Mouse (Mus musculus) midbrain, embryonic 12.5 days (tissue): Measurements from ENCODE around the gene Rpl3l. TPM values are rescaled to one million over a fixed set of nuclear protein-coding genes. Genes with fewer than 3 reads are reported as not detected.
A peak's percentile ranks its signal among the peaks of the same experiment; 100 is the strongest.
"Not testable (repeated sequence)": the region's sequence is repeated elsewhere in the genome, so short reads cannot be mapped to it uniquely, and the experiment has no call there.

ENCODE experiments used
- ATAC-seq: fragments of 200-750 bp; cut with Nextera tagmentation; 2 replicates; pipeline ENCODE4 v1.8.0; 2017; ENCODE audit warnings: low read depth, moderate TSS enrichment, moderate library complexity; ENCODE audit not compliant: low FRiP score
- H3K27ac ChIP-seq: fragments of 300-500 bp; sonication (generic); replicated peaks from 2 replicates; pipeline ENCODE4 v1.5.1; 2016; ENCODE audit warnings: mild to moderate bottlenecking
- H3K27me3 ChIP-seq: fragments of 300-500 bp; sonication (generic); 2 replicates; pipeline ENCODE4 v1.6.1; 2016; ENCODE audit warnings: mild to moderate bottlenecking
- H3K36me3 ChIP-seq: fragments of 300-500 bp; sonication (generic); 2 replicates; pipeline ENCODE4 v1.6.1; 2016
- H3K4me1 ChIP-seq: fragments of 300-500 bp; sonication (generic); 2 replicates; pipeline ENCODE4 v1.6.1; 2016
- H3K4me2 ChIP-seq: fragments of 300-500 bp; sonication (generic); replicated peaks from 2 replicates; pipeline ENCODE4 v1.6.1; 2016; ENCODE audit warnings: mild to moderate bottlenecking, moderate library complexity
- H3K4me3 ChIP-seq: fragments of 300-500 bp; sonication (generic); 2 replicates; pipeline ENCODE4 v1.5.1; 2016; ENCODE audit warnings: mild to moderate bottlenecking
- H3K9ac ChIP-seq: fragments of 300-500 bp; sonication (generic); replicated peaks from 2 replicates; pipeline ENCODE4 v1.6.1; 2016; ENCODE audit warnings: mild to moderate bottlenecking, moderate library complexity
- H3K9me3 ChIP-seq: fragments of 300-500 bp; sonication (generic); 2 replicates; pipeline ENCODE4 v1.6.1; 2016; ENCODE audit warnings: mild to moderate bottlenecking
- WGBS: fragments of 180-500 bp; shearing (Covaris S2); methylation state at CpG from one replicate; pipeline ENCODE4 v1.1.7; 2016; 5-methylcytosine and 5-hydroxymethylcytosine counted together
- polyA plus RNA-seq: library from polyadenylated mRNA; unstranded; fragments of >200 nt; fragmentation: Nextera tagmentation; extraction: Ambion mirVana; gene quantifications from 2 replicates; pipeline ENCODE4 v1.2.1, GENCODE M21; 2016

Rpl3l gene
- polyA plus RNA-seq, 1 experiment from 2014 or later, result not detected

DNA sequence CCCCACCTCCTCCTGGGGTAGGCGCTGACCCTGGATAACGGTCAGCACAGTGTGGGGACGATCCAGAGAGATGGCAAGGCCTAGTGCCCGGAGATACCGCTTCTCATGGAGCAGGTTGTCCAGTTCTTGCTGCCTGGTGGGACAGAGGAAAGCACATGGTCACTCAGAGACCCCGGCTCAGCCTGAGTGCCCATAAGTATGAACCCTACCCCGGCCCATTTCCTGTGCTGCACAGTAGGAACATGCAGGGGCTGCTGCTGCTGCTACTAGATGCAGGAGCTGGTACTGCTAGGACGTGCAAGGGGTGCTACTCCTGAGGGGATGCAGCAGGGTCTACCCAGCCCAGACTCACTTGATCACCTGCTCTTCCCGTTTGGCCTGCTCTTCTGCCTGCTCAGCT, 26.4 kb upstream of the Rpl3l start:
- H3K4me2 ChIP-seq, result no peak overlapping the region
- ATAC-seq, result no peak
- WGBS, result 90% methylated on average over 9 of the region's 9 CpGs
- H3K4me3 ChIP-seq, result no peak overlapping the region
- H3K27me3 ChIP-seq, result peaks cover 8% of the 10 kb centered on the region
- no peak overlapping the region; the same call in 1 of the 2 replicates for H3K9ac ChIP-seq
- H3K9me3 ChIP-seq, result no peaks in the 10 kb centered on the region
- H3K4me1 ChIP-seq, result peaks cover 12% of the 10 kb centered on the region
- H3K27ac ChIP-seq, result no peak overlapping the region
- H3K36me3 ChIP-seq, result peaks cover 58% of the 10 kb centered on the region

DNA sequence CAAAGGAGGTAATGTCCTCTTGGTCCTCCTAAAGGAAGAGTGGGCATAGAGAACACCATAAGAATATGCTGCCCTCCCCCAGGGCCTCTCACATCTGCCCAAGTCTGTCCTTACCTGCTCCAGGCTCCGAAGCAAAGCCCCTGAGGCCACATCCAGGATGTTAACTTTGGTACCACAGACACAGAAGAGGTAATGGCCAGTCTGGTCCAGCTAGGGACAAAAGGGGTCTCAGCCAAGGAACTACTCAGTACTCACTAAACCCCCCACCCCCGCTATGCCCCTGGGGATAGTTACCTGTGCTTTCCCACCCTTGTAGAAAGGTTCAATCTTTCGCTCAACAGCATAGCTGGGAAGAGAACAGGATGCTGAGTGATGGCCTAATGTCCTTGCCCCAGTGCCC, 21.8 kb upstream of the Rpl3l start:
- Histone ChIP-seq H3K4me1 (peaks cover 16% of the 10 kb centered on the region), H3K9ac (no peak overlapping the region), H3K4me2 (0 out of 2 replicates have a peak overlapping the region, but pooled peaks have one; percentile 80)

DNA sequence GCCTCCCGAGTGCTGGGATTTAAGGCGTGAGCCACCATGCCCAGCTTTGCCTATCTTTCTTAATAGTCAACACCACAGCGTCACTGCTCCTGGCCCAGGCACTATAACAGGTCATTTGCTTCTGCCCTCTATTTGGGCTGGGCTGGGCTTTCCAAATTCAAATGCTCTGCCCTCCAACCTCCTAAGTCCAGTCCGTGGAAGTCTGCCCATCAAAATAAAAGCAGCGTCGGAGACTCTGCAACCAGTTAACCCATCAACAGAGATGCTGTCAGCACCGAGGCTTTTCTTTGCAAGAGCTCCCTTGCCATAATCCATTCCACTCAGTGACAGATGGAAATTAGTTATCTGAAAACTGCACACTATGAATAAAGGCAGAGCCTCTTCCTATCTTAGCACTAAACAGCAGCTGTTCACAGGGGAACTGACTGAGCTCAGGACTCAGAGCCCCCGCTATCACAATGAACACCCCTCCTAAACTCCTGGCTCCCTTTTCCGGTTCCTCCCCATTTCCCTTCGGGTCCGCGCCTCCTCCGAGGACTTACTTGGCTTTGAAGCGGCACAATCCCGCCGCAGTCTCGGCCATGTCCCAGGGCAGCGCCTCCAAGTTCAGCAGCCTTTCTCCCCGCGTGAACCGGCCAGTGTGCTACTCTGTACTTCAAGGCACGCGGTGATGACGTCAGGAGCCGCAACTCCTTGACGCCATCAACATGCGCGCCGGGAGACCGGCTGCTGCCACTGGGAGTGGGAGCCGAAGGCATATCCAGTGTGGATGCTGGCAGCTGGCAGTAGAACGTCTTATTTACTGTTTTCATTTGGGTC, 20.4 kb upstream of the Rpl3l start, which contains the start of gene Tbl3:
TSS of gene Tbl3 (minus strand) at position 679 of the 819 bp plus-strand sequence.
- peak; percentile 92 for ATAC-seq
- WGBS, result 4% methylated on average over 32 of the region's 32 CpGs
- peak within 1 kb of the TSS; percentile 77 for H3K27ac ChIP-seq
- peak within 1 kb of the TSS; percentile 71 for H3K9ac ChIP-seq
- H3K27me3 ChIP-seq, result no peaks in the 10 kb centered on the region
- peaks cover 30% of the 10 kb centered on the region for H3K36me3 ChIP-seq
- no peaks in the 10 kb centered on the region for H3K9me3 ChIP-seq
- H3K4me3 ChIP-seq, result peak within 1 kb of the TSS; percentile 80
- H3K4me2 ChIP-seq, result peak within 1 kb of the TSS; percentile 80
- H3K4me1 ChIP-seq, result peaks cover 16% of the 10 kb centered on the region

More for the DNA sequence above, 21.8 kb upstream of the Rpl3l start:
- Histone ChIP-seq H3K27me3 (no peaks in the 10 kb centered on the region), H3K4me3 (0 out of 2 replicates have a peak overlapping the region, but pooled peaks have one; percentile 7), H3K27ac (no peak overlapping the region), H3K36me3 (peaks cover 44% of the 10 kb centered on the region), H3K9me3 (no peaks in the 10 kb centered on the region)
- WGBS, result 95% methylated on average over 3 of the region's 3 CpGs
- ATAC-seq, result no peak

DNA sequence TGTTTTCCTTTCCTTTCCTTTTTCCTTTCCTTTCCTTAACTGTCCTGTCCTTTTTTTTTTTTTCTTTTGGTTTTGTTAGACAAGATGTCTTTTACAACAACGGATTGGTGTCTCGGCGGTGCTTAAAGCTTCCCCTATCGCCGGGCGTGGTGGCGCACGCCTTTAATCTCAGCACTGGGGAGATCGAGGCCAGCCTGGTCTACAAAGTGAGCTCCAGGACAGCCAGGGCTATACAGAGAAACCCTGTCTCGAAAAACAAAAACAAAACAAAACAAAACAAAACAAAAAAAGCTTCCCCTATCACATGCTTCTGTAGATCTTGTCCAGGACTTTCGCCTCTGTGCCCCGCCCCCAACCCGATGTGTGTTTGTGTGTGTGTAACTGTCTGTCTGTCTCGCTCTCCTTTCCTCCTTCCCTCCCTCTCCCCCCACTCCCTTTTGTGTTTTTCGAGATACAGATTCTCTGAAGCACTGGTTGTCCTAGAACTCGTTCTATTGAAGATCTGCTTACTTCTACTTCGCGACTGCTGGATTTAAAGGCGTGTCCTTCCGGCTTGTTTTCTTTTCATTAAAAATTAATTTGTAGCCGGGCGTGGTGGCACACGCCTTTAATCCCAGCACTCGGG, 19.7 kb upstream of the Rpl3l start:
- Histone ChIP-seq H3K27me3 (no peaks in the 10 kb centered on the region), H3K27ac (peak overlapping the region; percentile 77), H3K36me3 (peaks cover 24% of the 10 kb centered on the region), H3K4me1 (peaks cover 16% of the 10 kb centered on the region), H3K9me3 (no peaks in the 10 kb centered on the region), H3K4me2 (peak overlapping the region; percentile 80), H3K4me3 (peak overlapping the region; percentile 80), H3K9ac (peak overlapping the region; percentile 71)
- 8% methylated on average over 24 of the region's 24 CpGs for WGBS
- peak; percentile 68; the same call in 1 of the 2 replicates for ATAC-seq

DNA sequence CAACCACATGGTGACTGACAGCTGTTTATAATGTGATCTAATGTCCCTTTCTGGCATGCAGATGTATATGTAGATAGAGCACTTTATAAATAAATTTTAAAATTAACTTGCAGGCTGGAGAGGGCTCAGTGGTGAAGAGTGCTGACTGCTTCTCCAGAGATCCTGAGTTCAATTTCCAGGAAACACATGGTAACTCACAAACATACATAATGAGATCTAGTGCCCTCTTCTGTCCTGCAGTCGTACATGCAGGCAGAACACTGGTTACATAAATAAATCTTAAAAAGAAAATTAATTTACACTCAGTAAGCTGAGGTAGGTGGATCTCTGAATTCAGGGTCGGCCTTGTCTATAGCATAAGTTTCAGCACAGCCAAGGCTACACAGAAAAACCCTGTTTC, 19.0 kb upstream of the Rpl3l start:
- ATAC-seq, result no peak
- Histone ChIP-seq H3K9me3 (no peaks in the 10 kb centered on the region), H3K36me3 (peaks cover 20% of the 10 kb centered on the region), H3K27me3 (no peaks in the 10 kb centered on the region), H3K9ac (no peak overlapping the region), H3K4me1 (peaks cover 16% of the 10 kb centered on the region), H3K27ac (no peak overlapping the region), H3K4me2 (peak overlapping the region; percentile 80; the same call in 1 of the 2 replicates), H3K4me3 (no peak overlapping the region)
- WGBS, result 39% methylated on average over 2 of the region's 2 CpGs

DNA sequence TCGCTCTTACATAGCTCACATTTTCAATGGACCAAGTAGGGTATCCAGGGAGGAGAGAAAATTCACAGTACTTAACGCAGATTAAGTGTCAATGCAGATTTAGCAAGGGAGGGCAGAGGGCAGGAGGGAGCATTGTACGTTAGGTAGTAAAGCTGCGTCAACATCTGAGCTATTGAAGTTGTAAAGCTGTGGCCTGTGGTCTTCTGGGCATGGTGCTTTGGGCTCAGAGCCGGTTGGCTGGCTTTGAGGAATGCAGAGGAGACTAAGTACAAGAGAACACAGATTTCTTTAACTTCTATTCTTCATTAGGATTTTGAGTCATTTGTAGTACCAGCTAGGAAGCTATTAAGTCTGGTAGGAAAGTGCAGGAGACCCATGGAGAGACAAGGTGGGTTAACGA, 12.1 kb upstream of the Rpl3l start:
- H3K27ac ChIP-seq, result no peak overlapping the region
- 18% methylated on average over 6 of the region's 6 CpGs for whole genome bisulfite sequencing
- H3K4me2 ChIP-seq, result no peak overlapping the region
- H3K4me3 ChIP-seq, result no peak overlapping the region
- no peaks in the 10 kb centered on the region for H3K27me3 ChIP-seq
- no peak overlapping the region for H3K9ac ChIP-seq
- H3K4me1 ChIP-seq, result peaks cover 5% of the 10 kb centered on the region; the same call in 1 of the 2 replicates
- ATAC-seq, result no peak
- H3K36me3 ChIP-seq, result peaks cover 11% of the 10 kb centered on the region; the same call in 1 of the 2 replicates
- no peaks in the 10 kb centered on the region for H3K9me3 ChIP-seq

DNA sequence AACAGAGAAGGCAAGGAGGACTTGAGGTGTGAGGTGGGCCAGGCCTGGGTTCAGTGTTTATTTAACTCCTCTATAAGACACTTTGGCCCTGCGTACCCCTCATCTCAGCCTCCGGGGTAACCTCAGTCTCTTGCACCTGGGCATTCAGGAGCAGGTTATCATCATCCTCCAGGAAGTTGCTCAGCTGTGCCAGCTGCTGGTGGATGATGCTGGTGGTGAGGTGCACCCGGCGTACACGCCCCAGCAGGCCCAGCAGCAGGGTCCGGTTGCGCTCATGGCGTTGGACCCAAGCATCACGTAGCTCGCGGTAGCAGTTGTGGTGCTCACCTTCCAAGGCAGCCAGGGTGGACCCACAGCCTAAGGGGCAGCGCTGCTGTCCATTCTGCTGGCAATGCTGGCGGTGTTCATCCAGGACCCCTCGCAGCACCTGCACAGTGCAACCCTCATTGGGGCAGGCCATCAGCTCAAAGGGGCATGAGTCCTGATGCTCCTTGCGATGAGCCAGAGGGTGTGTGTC, 11.4 kb upstream of the Rpl3l start:
- WGBS, result 94% methylated on average over 15 of the region's 15 CpGs
- no peak for ATAC-seq

DNA sequence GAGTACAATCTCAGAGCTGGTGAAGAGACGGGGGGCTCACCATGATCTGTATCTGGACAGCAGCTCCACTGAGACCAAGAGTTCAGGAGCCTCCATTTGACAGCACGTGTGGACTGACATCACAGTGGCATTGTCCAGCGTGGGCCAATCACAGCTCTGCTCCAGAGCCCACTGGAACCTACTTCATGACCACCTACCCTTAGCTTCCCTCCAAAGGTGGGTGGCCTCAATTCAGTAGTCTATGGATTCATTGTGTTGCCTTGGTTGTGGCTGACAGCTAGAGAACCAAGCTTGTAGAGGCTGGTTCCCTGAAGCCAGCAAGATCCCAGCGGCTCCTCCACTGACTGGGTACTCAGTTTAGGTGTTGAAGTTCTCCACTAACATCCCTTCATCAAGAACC, 9.7 kb upstream of the Rpl3l start, which contains the start of the genes Rnf151 and Rps2:
TSS of gene Rnf151 (minus strand) at position 121 of the 400 bp plus-strand sequence.
TSS of gene Rps2 (plus strand) at position 174 of the 400 bp plus-strand sequence.
- Histone ChIP-seq H3K4me3 (peak within 1 kb of the TSS; percentile 67), H3K4me2 (peak within 1 kb of the TSS; percentile 81), H3K27me3 (no peaks in the 10 kb centered on the region), H3K4me1 (peaks cover 26% of the 10 kb centered on the region), H3K9me3 (no peaks in the 10 kb centered on the region), H3K9ac (0 out of 2 replicates have a peak within 1 kb of the TSS, but pooled peaks have one; percentile 81), H3K27ac (no peak within 1 kb of the TSS), H3K36me3 (peaks cover 27% of the 10 kb centered on the region)
- ATAC-seq, result no peak
- WGBS, result 80% methylated on average over 4 of the region's 4 CpGs

More for the DNA sequence above, 11.4 kb upstream of the Rpl3l start:
- H3K4me1 ChIP-seq, result peaks cover 9% of the 10 kb centered on the region
- no peak overlapping the region for H3K9ac ChIP-seq
- no peak overlapping the region for H3K27ac ChIP-seq
- no peaks in the 10 kb centered on the region for H3K9me3 ChIP-seq
- H3K4me2 ChIP-seq, result no peak overlapping the region
- peaks cover 13% of the 10 kb centered on the region; the same call in 1 of the 2 replicates for H3K36me3 ChIP-seq
- no peaks in the 10 kb centered on the region for H3K27me3 ChIP-seq
- H3K4me3 ChIP-seq, result no peak overlapping the region

DNA sequence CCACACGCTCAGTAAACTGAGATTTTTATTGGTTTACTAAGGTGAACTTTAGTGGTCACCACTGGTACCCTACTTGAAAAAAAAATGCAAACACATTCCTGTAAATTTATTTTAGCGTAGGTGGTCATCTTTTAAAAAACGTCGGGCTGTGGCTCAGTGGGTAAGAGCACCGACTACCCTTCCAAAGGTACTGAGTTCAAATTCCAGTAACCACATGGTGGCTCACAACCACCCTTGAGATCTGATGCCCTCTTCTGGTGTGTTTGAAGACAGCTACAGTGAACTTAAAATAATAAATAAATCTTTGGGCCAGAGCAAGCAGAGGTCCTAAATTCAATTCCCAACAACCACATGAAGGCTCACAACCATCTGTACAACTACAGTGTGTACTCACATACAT, 8.7 kb upstream of the Rpl3l start:
- Histone ChIP-seq H3K4me1 (peaks cover 33% of the 10 kb centered on the region), H3K36me3 (peaks cover 27% of the 10 kb centered on the region), H3K9ac (peak overlapping the region; percentile 81), H3K4me2 (peak overlapping the region; percentile 81), H3K4me3 (peak overlapping the region; percentile 67)
- H3K27ac ChIP-seq, ATAC-seq, H3K9me3 ChIP-seq, H3K27me3 ChIP-seq: not testable (repeated sequence)
- 68% methylated on average over 5 of the region's 5 CpGs for WGBS

DNA sequence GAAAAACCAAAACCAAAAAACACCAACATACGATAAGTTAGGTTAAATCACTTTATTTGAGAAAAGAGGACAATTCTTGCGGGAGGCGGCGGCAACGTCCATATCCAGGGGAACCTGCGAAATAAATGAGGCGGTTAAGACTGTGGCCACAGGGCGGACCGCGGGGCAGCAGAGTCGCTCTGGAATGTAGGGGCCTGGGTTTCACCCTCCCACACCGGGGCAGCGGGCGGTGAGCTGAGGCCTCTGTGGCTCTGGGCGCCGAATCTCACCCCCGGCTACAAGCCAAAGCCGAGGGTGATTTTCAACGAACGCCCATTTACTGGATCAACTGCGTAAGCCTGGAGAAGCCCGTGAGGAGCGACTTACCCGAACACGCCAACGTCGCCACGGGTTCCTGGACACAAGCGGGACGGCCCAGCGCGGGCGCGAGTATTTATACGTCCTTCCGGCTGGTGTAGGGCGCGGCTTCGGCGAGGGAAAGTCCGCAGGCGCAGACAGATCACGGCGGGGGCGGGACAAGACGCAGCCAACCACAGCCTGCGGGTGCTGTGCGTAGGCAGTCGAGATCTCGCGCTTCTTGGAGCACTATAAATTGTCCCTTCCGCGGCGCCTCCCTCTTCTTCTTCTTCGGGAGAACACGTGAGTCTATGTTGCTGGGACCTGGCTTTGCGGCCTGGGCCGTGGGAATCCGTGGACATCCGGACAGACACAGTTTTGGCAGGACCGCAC, 8.0 kb upstream of the Rpl3l start:
- peak overlapping the region; percentile 87 for H3K27ac ChIP-seq
- under 1% methylated on average over 61 of the region's 61 CpGs for WGBS
- peak; percentile 98 for ATAC-seq
- H3K27me3 ChIP-seq, result no peaks in the 10 kb centered on the region
- peak overlapping the region; percentile 85 for H3K9ac ChIP-seq
- peak overlapping the region; percentile 81 for H3K4me2 ChIP-seq
- H3K4me3 ChIP-seq, result peak overlapping the region; percentile 67
- H3K36me3 ChIP-seq, result peaks cover 27% of the 10 kb centered on the region
- no peaks in the 10 kb centered on the region for H3K9me3 ChIP-seq
- peaks cover 33% of the 10 kb centered on the region for H3K4me1 ChIP-seq

DNA sequence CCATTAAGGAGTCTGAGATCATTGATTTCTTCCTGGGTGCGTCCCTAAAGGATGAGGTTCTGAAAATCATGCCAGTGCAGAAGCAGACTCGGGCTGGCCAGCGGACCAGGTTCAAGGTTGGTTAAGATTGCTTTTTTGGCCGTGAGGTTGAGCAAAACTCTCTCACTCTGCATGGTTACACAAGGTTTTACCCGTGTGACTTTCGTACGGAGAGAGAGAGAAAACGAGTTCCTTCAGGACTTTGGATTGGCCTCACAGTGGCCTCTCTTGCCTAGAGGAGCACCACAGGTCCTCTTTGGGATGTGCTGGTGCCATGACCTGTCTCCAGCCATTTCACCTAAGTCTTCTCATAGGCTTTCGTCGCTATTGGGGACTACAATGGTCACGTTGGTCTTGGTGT, 7.0 kb upstream of the Rpl3l start:
- ATAC-seq, result not testable (repeated sequence)
- Histone ChIP-seq H3K4me1 (peaks cover 33% of the 10 kb centered on the region), H3K36me3 (peaks cover 27% of the 10 kb centered on the region)

More for the DNA sequence above, 7.0 kb upstream of the Rpl3l start:
- Histone ChIP-seq H3K4me2 (peak overlapping the region; percentile 81), H3K4me3 (peak overlapping the region; percentile 67), H3K9ac (peak overlapping the region; percentile 85)
- H3K27ac ChIP-seq, H3K9me3 ChIP-seq, H3K27me3 ChIP-seq: not testable (repeated sequence)
- WGBS, result under 1% methylated on average over 11 of the region's 11 CpGs
